8 mouse cellular contexts compared by ENCODE assay signal in the genomic region with DNA sequence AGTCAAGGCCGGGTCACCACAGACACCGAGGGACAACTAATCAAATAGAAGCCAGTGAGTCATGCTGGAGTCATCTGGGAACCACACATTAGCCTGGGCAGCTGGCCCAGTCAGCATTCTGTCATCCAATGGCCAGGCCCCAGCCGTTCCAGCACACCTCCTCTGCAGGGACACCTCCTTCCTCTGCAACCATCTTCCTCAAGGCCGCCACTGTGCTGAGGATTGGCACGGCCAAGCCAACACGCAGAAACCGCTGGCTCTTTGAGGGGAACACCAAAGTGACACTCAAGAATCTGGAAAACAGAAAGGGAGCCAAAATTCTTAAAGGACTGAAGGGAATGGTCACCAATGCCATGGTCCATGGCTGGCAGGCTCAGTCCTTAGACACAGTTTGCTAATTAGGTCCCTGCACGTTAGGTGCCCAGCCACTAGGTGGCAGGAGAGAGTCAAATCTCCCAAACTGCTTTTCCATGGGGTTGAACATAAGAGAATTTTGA. TPM values are rescaled to one million over a fixed set of nuclear protein-coding genes. Genes with fewer than 3 reads are reported as not detected.
DNase-seq lines count a peak whose midpoint lies in the region; ATAC-seq and TF ChIP-seq lines count a peak whose summit lies in the region.

No protein-coding gene starts in this region.

- peak; percentile 69 for TF ChIP-seq CTCF in forebrain, postnatal 0 days (IDR thresholded peaks at IDR 0.05; ENCODE audit: low read depth)

- H3K4me1 ChIP-seq in forebrain, postnatal 0 days (ENCODE audit: insufficient read depth), result no peaks in the 10 kb centered on the region
- H3K4me1 ChIP-seq in forebrain, embryonic 12.5 days, result peaks cover 2% of the 10 kb centered on the region; the same call in 1 of the 2 replicates
- peaks cover 8% of the 10 kb centered on the region for H3K4me1 ChIP-seq in hindbrain, embryonic 14.5 days (replicated peaks; ENCODE audit: control insufficient read depth, insufficient read depth, low read length)

- WGBS in forebrain, postnatal 0 days, result 57% methylated on average over 8 of the region's 8 CpGs
- WGBS in forebrain, embryonic 12.5 days, result 66% methylated on average over 8 of the region's 8 CpGs
- 60% methylated on average over 8 of the region's 8 CpGs for WGBS in hindbrain, embryonic 14.5 days

- H3K4me3 ChIP-seq in forebrain, postnatal 0 days (ENCODE audit: low read depth, low read length), result no peak overlapping the region
- no peak overlapping the region for H3K4me3 ChIP-seq in forebrain, embryonic 12.5 days (replicated peaks)
- no peak overlapping the region for H3K4me3 ChIP-seq in hindbrain, embryonic 14.5 days (replicated peaks; ENCODE audit: low read length)

- no peaks in the 10 kb centered on the region for H3K9me3 ChIP-seq in forebrain, postnatal 0 days (ENCODE audit: low read length)
- H3K9me3 ChIP-seq in forebrain, embryonic 12.5 days, result no peaks in the 10 kb centered on the region
- no peaks in the 10 kb centered on the region for H3K9me3 ChIP-seq in hindbrain, embryonic 14.5 days (ENCODE audit: control insufficient read depth, low read length)

- H3K27ac ChIP-seq in forebrain, postnatal 0 days (ENCODE audit: low read depth, low read length), result no peak overlapping the region
- H3K27ac ChIP-seq in forebrain, embryonic 12.5 days, result no peak overlapping the region
- no peak overlapping the region for H3K27ac ChIP-seq in hindbrain, embryonic 14.5 days

- no peaks in the 10 kb centered on the region for H3K36me3 ChIP-seq in forebrain, postnatal 0 days (ENCODE audit: insufficient read depth)
- H3K36me3 ChIP-seq in forebrain, embryonic 12.5 days (replicated peaks), result no peaks in the 10 kb centered on the region
- no peaks in the 10 kb centered on the region for H3K36me3 ChIP-seq in hindbrain, embryonic 14.5 days (replicated peaks; ENCODE audit: control insufficient read depth, insufficient read depth)

- H3K27me3 ChIP-seq in forebrain, postnatal 0 days (ENCODE audit: insufficient read depth, low read length), result no peaks in the 10 kb centered on the region
- no peaks in the 10 kb centered on the region for H3K27me3 ChIP-seq in forebrain, embryonic 12.5 days
- H3K27me3 ChIP-seq in hindbrain, embryonic 14.5 days (ENCODE audit: control insufficient read depth, insufficient read depth, low read length), result no peaks in the 10 kb centered on the region

- peak; percentile 13 for DNase-seq in forebrain, postnatal 0 days
- peak; percentile 92 to 94 for DNase-seq in adrenal gland, postnatal 36 days
- peak; percentile 36 for DNase-seq in hindbrain, embryonic 14.5 days (ENCODE audit: low spot score)
- DNase-seq in layer of hippocampus, adult 9-11 months, result peak; percentile 38
- peak; percentile 78 to 87 for DNase-seq in lung, postnatal 4 days
- peak; percentile 2 to 9 for DNase-seq in spleen, postnatal 36 days (ENCODE audit: low spot score in 2 of 2)

- no peak for ATAC-seq in forebrain, postnatal 0 days
- no peak for ATAC-seq in forebrain, embryonic 12.5 days (ENCODE audit: low FRiP score)
- ATAC-seq in erythroblast, adult 5-6 weeks (replicated peaks; ENCODE audit: low FRiP score, poor library complexity, severe bottlenecking), result peak; percentile 78
- no peak for ATAC-seq in hindbrain, embryonic 14.5 days (ENCODE audit: low FRiP score)

- no peak overlapping the region for H3K4me2 ChIP-seq in forebrain, postnatal 0 days (ENCODE audit: low read depth)
- no peak overlapping the region for H3K4me2 ChIP-seq in forebrain, embryonic 12.5 days
- H3K4me2 ChIP-seq in hindbrain, embryonic 14.5 days (replicated peaks), result no peak overlapping the region

- no peak overlapping the region for H3K9ac ChIP-seq in forebrain, postnatal 0 days
- H3K9ac ChIP-seq in forebrain, embryonic 12.5 days, result no peak overlapping the region
- H3K9ac ChIP-seq in hindbrain, embryonic 14.5 days, result no peak overlapping the region

RNA-seq across cellular contexts. Expression of a gene that starts 24.8 kb away (rescaled TPM):
- 7.0 and 12.3 TPM in 2 replicates for total RNA-seq in forebrain, postnatal 0 days (2014; rRNA removed)
- polyA plus RNA-seq in forebrain, postnatal 0 days (2015; fragmentation: Nextera tagmentation; extraction: Ambion mirVana), result 3.8 and 4.8 TPM in 2 replicates
- 0.64 and 0.77 TPM in 2 replicates for polyA plus RNA-seq in forebrain, embryonic 12.5 days (2016; fragmentation: Nextera tagmentation; extraction: Ambion mirVana)
- 1 to 10 TPM in 1 of 2 experiments, under 1 TPM in 1; 0.76 to 1.6 TPM for total RNA-seq in adrenal gland, postnatal 36 days (2021)
- total RNA-seq in erythroblast, adult 5-6 weeks (2015; ENCODE audit: low replicate concordance), result not detected in 2 replicates
- not detected in 2 replicates for total RNA-seq in erythroblast, adult 5-6 weeks (2017; ENCODE audit: low replicate concordance)
- polyA plus RNA-seq in hindbrain, embryonic 14.5 days (2014; fragmentation: Nextera tagmentation; extraction: Ambion mirVana), result 0.56 and 1.1 TPM in 2 replicates

Comparison
In these comparisons a context has a peak if more than half of its experiments do, and no peak if none do; other contexts are left out.
1. DNase-seq: peak in every context shown above with its lines; median percentile 93 in adrenal gland, postnatal 36 days; 82 in lung, postnatal 4 days; 38 in layer of hippocampus, adult 9-11 months; 36 in hindbrain, embryonic 14.5 days; 13 in forebrain, postnatal 0 days; 6 in spleen, postnatal 36 days.